Mouse (Mus musculus): ENCODE measurements around the gene Kdm4d.
"Not testable (repeated sequence)": the region's sequence is repeated elsewhere in the genome, so short reads cannot be mapped to it uniquely, and the experiment has no call there.

Kdm4d gene

DNA sequence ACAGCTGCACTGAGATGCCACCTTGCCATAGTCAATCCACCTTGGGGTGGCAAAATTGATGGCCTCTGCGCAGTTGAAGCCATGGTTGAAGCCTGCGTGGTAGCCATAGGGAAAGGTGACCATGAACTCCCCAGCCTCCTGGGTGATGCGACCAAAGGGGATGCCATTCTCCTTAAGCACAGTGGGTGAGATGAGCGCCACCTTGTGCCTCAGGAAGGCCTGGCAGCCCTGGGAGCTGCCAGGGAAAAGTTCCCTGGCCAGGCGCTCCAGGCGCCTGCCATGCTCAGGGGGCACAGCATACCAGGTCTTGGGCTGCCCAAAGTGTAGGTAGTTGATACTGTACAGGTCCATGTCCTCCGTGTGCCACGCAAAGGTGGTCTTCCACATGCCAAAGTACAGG lies 49.2 kb downstream of the Kdm4d start:
- DNase-seq = not testable (repeated sequence)

DNA sequence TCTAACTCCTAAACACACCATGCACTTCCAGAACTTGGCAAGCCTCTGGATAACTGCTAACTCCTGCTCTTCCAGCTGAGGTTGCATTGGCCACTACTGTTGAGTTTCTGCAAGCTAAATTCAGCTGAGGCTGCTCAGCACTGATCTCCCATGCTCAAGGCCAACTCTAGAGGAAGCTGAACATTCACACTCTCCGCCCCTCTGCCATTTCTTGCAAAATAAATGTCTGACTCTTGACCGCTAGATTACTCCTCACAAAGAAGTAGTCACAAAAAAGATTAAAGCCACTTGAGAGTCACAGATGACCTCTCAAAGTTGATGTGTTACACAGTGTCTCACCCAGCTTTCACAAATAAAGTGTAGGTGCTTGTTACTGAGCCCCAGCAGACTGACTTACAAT lies 53.2 kb downstream of the Kdm4d start:
- DNase-seq = not testable (repeated sequence)

DNA sequence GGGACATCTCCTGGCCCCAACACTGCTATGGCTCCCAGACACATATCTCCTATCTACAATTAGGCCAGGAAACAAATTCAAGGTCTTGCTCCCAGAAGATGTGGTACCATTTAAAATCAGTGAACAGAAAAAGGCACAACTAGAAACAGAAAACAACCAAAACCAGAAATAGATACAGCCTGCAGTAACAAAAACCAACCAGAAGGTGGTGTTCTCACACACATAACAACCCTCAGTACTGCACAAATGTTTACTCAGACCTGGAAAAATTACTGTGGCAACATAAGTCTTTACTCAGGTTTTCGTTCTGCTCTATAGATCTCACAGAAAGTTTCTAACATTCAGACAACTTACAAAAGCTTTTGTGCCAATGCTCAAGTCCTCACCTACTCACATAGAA lies 59.9 kb downstream of the Kdm4d start:
- no peak for DNase-seq

DNA sequence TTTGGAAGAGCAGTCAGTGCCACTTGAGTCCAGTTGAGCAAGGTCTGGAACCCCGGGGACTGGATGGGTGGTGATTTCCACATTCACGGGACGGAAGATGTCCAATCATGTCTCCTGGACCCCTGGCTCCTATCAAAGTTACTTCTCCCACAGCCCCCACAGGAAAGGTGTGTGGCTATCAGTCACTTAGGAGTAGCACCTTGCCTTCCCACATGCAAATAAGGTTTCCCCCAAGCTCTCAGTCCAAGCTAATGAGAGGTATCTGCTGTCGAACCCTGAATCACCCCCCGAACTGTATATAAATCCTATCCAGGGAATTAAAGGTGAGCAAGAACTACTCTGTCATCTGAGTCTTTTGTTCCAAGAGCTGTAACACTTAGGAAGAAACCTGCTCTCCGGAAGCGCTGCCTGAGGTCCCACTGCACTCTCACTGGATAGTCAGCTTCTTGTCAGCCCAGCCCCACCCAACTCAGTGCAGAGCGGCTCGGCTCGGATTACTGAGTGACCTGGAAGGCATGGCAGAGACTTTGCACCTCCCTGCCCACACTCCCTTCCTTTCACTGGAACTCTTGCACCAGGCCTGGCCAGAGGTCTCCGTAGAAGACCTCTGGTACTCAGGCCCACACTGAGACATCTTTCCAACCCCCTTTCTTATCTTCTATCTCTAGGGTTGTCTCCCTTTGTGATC lies 66.9 kb downstream of the Kdm4d start:
- DNase-seq = peak; percentile 20
